Mouse (Mus musculus): Measurements from ENCODE around the gene Xpo1. TPM values are rescaled to one million over a fixed set of nuclear protein-coding genes. Genes with fewer than 3 reads are reported as not detected.
A peak's percentile ranks its signal among the peaks of the same experiment; 100 is the strongest.

Xpo1 gene
- 52.6 and 63.5 TPM in 2 replicates for polyA plus RNA-seq (2015; fragmentation: Nextera tagmentation; extraction: Ambion mirVana)

DNA sequence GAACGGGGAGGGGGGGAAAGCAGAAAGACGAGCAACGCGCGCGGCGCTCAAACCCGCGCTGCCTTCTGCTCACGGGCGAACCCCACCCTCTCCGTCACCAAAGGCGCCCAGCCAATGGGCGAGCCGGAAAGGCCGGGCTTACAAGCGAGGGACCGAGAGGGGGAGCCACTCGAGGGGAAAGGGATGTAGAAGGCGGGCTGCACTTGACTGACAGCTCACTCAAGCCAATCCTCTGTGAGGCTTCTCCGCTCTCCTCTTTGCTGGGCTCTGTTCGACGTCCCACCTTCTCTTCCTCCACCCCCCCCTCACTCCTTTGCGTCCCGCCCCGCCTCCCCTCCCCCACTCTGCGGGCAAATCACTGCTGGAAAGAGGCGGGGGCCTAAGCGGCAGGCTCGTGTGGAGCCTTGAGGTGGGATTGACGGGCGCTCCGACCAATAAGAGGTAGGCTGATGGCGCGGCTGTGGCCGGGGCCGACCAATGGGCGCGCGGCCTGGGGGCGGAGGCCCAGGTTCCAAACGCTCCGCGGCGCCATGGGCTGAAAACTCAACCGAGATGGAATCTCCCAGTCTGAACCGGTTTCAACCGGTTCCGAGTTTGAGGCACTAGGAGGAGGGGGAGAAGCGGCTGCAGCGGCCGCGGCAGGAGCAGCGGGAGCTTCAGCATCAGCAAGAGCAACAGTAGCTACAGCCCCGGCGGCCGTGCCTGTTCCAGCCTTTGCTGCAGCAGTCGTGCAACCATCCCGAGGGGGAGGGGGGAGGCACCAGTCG, at the start of gene Xpo1:
Gene Xpo1, plus strand, starts transcription at position 615 of the 767 bp plus-strand sequence.
- Histone ChIP-seq H3K9ac (ENCODE audit: low read depth, low read length) (peak within 1 kb of the TSS; percentile 96), H3K4me2 (ENCODE audit: low read length) (peak within 1 kb of the TSS; percentile 86), H3K4me3 (ENCODE audit: low read length) (peak within 1 kb of the TSS; percentile 97), H3K9me3 (ENCODE audit: control insufficient read depth, low read length) (no peaks in the 10 kb centered on the region), H3K36me3 (ENCODE audit: control insufficient read depth, insufficient read depth, low read length) (no peaks in the 10 kb centered on the region), H3K27ac (ENCODE audit: low read depth, low read length) (peak within 1 kb of the TSS; percentile 98), H3K4me1 (ENCODE audit: control insufficient read depth, insufficient read depth, low read depth, low read length) (peaks cover 7% of the 10 kb centered on the region), H3K27me3 (replicated peaks; ENCODE audit: control insufficient read depth, insufficient read depth, low read length) (no peaks in the 10 kb centered on the region)
- WGBS: under 1% methylated on average over 59 of the region's 60 CpGs
- peak; percentile 99 for ATAC-seq

DNA sequence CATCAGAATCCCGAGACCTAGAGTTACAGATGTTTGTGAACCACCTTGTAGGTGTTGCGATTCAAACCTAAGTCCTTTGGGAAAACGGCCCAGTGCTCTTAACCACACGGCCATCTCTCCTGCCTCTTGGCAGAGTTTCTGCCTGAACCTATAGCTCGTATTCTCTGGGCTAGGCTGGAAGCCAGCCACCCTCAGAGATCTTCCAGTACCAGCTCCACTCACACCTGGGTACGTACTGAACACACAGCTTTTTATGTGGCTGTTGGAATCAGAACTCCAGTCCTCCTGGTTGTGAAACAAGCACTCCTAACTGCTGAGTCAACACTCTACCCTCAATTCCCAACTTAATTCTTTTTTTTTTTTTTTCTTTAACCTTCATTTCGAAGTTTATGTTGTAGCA, 46.1 kb upstream of the Xpo1 start:
- 86% methylated on average over 7 of the region's 7 CpGs for WGBS
- no peak overlapping the region for H3K4me2 ChIP-seq (ENCODE audit: low read length)
- no peak for ATAC-seq

DNA sequence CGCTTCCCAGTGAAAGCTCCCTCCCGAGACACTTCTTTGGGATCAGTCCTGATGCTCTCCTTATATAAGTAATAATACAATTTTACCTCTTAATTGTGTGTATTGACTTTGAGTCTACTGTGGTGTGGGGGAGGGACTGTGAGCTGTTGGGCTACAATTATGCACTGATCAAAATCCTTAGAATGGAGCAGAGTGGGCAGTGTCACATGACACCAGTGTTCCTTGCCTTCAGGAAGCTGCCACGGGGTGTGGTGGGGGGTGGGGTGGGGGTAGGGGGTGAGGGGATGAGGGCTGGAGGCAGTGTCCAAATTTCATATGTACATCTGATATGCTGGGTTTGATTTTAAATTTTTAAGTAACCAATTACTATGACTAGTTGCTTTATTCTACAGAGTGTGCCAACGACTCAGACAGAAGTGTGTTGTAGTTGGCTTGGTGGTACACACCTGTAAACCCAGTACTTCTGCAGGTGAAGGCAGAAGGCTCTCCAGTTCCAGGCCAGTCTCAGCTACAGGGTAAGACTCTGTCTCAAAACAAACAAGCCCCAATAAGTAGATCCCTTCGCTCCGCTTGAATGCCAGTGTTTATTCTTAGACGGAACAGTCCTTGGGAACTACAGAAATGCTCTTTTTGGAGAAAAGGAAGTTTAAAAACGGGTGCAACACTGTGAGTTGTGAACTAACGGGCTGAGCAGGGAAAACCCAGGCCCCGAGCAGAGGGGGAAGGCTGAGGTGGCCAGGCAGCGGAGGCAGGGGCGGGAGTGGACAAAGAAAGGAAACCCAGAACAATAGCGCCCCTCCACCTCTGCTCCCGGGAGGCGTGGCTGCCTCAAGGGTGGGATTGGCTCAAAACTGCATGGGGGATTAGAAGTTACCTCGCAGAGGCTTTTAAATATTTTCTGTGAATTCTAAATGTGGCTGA, 45.0 kb upstream of the Xpo1 start:
- no peaks in the 10 kb centered on the region for H3K9me3 ChIP-seq (ENCODE audit: control insufficient read depth, low read length)

More for the DNA sequence above, 46.1 kb upstream of the Xpo1 start:
- Histone ChIP-seq H3K4me3 (ENCODE audit: low read length) (no peak overlapping the region), H3K27ac (ENCODE audit: low read depth, low read length) (no peak overlapping the region), H3K9ac (ENCODE audit: low read depth, low read length) (no peak overlapping the region), H3K9me3 (ENCODE audit: control insufficient read depth, low read length) (no peaks in the 10 kb centered on the region), H3K4me1 (ENCODE audit: control insufficient read depth, insufficient read depth, low read depth, low read length) (peaks cover 3% of the 10 kb centered on the region; the same call in 1 of the 2 replicates), H3K36me3 (ENCODE audit: control insufficient read depth, insufficient read depth, low read length) (no peaks in the 10 kb centered on the region), H3K27me3 (replicated peaks; ENCODE audit: control insufficient read depth, insufficient read depth, low read length) (no peaks in the 10 kb centered on the region)

DNA sequence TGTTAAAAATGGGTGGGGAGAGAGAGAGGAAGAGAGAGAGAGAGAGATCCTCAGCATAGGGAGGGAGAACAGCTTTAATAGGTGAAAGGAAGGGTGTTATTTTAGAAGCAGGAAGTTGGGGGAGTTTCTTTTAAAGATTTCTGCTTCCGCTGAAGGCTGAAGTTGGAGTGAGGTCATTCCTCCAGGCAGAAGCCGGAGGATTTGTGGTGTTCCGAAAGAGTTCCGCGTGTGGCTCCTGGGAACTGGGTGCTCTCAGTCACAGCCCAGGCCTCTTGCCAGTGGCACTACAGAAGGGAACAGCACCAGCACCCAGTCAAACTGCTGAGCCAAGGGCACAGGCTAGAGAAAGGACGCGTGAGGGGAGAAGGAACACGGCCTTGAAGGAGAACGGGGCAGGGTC, 38.4 kb upstream of the Xpo1 start:
- Histone ChIP-seq H3K27ac (ENCODE audit: low read depth, low read length) (no peak overlapping the region), H3K36me3 (ENCODE audit: control insufficient read depth, insufficient read depth, low read length) (no peaks in the 10 kb centered on the region), H3K4me1 (ENCODE audit: control insufficient read depth, insufficient read depth, low read depth, low read length) (no peaks in the 10 kb centered on the region), H3K27me3 (replicated peaks; ENCODE audit: control insufficient read depth, insufficient read depth, low read length) (no peaks in the 10 kb centered on the region), H3K9ac (ENCODE audit: low read depth, low read length) (no peak overlapping the region), H3K4me3 (ENCODE audit: low read length) (no peak overlapping the region), H3K4me2 (ENCODE audit: low read length) (no peak overlapping the region), H3K9me3 (ENCODE audit: control insufficient read depth, low read length) (0 out of 2 replicates have a peak, but pooled peaks cover 3% of the 10 kb centered on the region)
- no peak for ATAC-seq
- WGBS: 91% methylated on average over 9 of the region's 9 CpGs

More for the DNA sequence above, 45.0 kb upstream of the Xpo1 start:
- Histone ChIP-seq H3K27me3 (replicated peaks; ENCODE audit: control insufficient read depth, insufficient read depth, low read length) (no peaks in the 10 kb centered on the region), H3K4me3 (ENCODE audit: low read length) (peak overlapping the region; percentile 29), H3K27ac (ENCODE audit: low read depth, low read length) (peak overlapping the region; percentile 24; the same call in 1 of the 2 replicates), H3K36me3 (ENCODE audit: control insufficient read depth, insufficient read depth, low read length) (no peaks in the 10 kb centered on the region), H3K9ac (ENCODE audit: low read depth, low read length) (peak overlapping the region; percentile 47; the same call in 1 of the 2 replicates), H3K4me1 (ENCODE audit: control insufficient read depth, insufficient read depth, low read depth, low read length) (peaks cover 3% of the 10 kb centered on the region; the same call in 1 of the 2 replicates), H3K4me2 (ENCODE audit: low read length) (peak overlapping the region; percentile 59)
- ATAC-seq: peak; percentile 60; the same call in 1 of the 2 replicates
- WGBS: 11% methylated on average over 16 of the region's 16 CpGs

DNA sequence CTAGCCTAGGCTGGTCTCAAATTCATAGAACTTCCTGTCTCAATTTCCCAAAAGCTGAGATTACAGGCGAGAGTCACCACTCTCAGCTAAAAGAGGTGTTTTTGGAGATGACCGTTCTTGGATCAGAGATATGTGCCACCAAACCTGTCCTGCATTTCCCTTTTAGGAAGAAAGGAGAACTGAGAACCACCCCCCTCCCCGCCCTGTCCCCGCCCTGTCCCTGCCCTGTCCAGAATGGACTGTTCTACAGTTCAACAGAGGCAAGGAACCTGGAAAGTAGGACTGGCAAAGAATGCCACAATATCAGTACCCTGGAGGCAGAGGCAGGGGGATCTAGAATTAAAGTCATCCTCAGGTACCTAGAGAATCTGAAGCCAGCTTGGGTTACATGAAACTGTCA, 19.8 kb upstream of the Xpo1 start:
- no peak for ATAC-seq
- Histone ChIP-seq H3K9ac (ENCODE audit: low read depth, low read length) (no peak overlapping the region), H3K27me3 (replicated peaks; ENCODE audit: control insufficient read depth, insufficient read depth, low read length) (no peaks in the 10 kb centered on the region), H3K36me3 (ENCODE audit: control insufficient read depth, insufficient read depth, low read length) (no peaks in the 10 kb centered on the region), H3K4me3 (ENCODE audit: low read length) (no peak overlapping the region), H3K4me2 (ENCODE audit: low read length) (no peak overlapping the region), H3K9me3 (ENCODE audit: control insufficient read depth, low read length) (no peaks in the 10 kb centered on the region), H3K27ac (ENCODE audit: low read depth, low read length) (no peak overlapping the region), H3K4me1 (ENCODE audit: control insufficient read depth, insufficient read depth, low read depth, low read length) (no peaks in the 10 kb centered on the region)
- 84% methylated on average over 4 of the region's 4 CpGs for WGBS

- peaks cover 6% of the 10 kb centered on the region for H3K4me1 ChIP-seq (ENCODE audit: control insufficient read depth, insufficient read depth, low read depth, low read length)
- no peak overlapping the region for H3K4me3 ChIP-seq (ENCODE audit: low read length)
- no peaks in the 10 kb centered on the region for H3K27me3 ChIP-seq (replicated peaks; ENCODE audit: control insufficient read depth, insufficient read depth, low read length)
- no peaks in the 10 kb centered on the region for H3K36me3 ChIP-seq (ENCODE audit: control insufficient read depth, insufficient read depth, low read length)
- 91% methylated on average over 4 of the region's 4 CpGs for WGBS
- no peak overlapping the region for H3K4me2 ChIP-seq (ENCODE audit: low read length)
- no peak overlapping the region for H3K9ac ChIP-seq (ENCODE audit: low read depth, low read length)
- no peak for ATAC-seq
- no peaks in the 10 kb centered on the region for H3K9me3 ChIP-seq (ENCODE audit: control insufficient read depth, low read length)
- H3K27ac ChIP-seq (ENCODE audit: low read depth, low read length): no peak overlapping the region
Observed at GRCm38 (mm10) chr11:23253931-23254330, 1.9 kb upstream of the Xpo1 start.

- Histone ChIP-seq H3K4me2 (ENCODE audit: low read length) (peak overlapping the region; percentile 68), H3K4me1 (ENCODE audit: control insufficient read depth, insufficient read depth, low read depth, low read length) (peaks cover 7% of the 10 kb centered on the region), H3K9ac (ENCODE audit: low read depth, low read length) (peak overlapping the region; percentile 89), H3K4me3 (ENCODE audit: low read length) (peak overlapping the region; percentile 62), H3K9me3 (ENCODE audit: control insufficient read depth, low read length) (no peaks in the 10 kb centered on the region), H3K27me3 (replicated peaks; ENCODE audit: control insufficient read depth, insufficient read depth, low read length) (no peaks in the 10 kb centered on the region), H3K27ac (ENCODE audit: low read depth, low read length) (peak overlapping the region; percentile 96), H3K36me3 (ENCODE audit: control insufficient read depth, insufficient read depth, low read length) (no peaks in the 10 kb centered on the region)
- 93% methylated on average over 4 of the region's 4 CpGs for WGBS
- ATAC-seq: no peak
Observed at GRCm38 (mm10) chr11:23254548-23254947, 1.3 kb upstream of the Xpo1 start.

GRCm38 (mm10) chr11:23255053-23255426, 801 bp upstream of the Xpo1 start:
- WGBS: 2% methylated on average over 24 of the region's 24 CpGs
- H3K36me3 ChIP-seq (ENCODE audit: control insufficient read depth, insufficient read depth, low read length): no peaks in the 10 kb centered on the region
- peak overlapping the region; percentile 96 for H3K27ac ChIP-seq (ENCODE audit: low read depth, low read length)
- no peaks in the 10 kb centered on the region for H3K9me3 ChIP-seq (ENCODE audit: control insufficient read depth, low read length)
- H3K27me3 ChIP-seq (replicated peaks; ENCODE audit: control insufficient read depth, insufficient read depth, low read length): no peaks in the 10 kb centered on the region
- H3K4me3 ChIP-seq (ENCODE audit: low read length): peak overlapping the region; percentile 62
- H3K9ac ChIP-seq (ENCODE audit: low read depth, low read length): peak overlapping the region; percentile 89
- H3K4me1 ChIP-seq (ENCODE audit: control insufficient read depth, insufficient read depth, low read depth, low read length): peaks cover 7% of the 10 kb centered on the region
- no peak for ATAC-seq
- H3K4me2 ChIP-seq (ENCODE audit: low read length): peak overlapping the region; percentile 68

Data from hindbrain, embryonic 16.5 days (tissue).